Mouse (Mus musculus) heart, embryonic 11.5 days (tissue): Measurements from ENCODE around the gene Cbx1. TPM values are rescaled to one million over a fixed set of nuclear protein-coding genes. Genes with fewer than 3 reads are reported as not detected.
"Not testable (repeated sequence)": the region's sequence is repeated elsewhere in the genome, so short reads cannot be mapped to it uniquely, and the experiment has no call there.

Experiments
- ATAC-seq: fragments of 200-750 bp; cut with Nextera tagmentation; replicated peaks from 2 replicates; pipeline ENCODE4 v1.8.0; 2017; ENCODE audit warnings: moderate library complexity; ENCODE audit not compliant: insufficient number of reproducible peaks, low FRiP score, low TSS enrichment
- H3K27ac ChIP-seq: fragments of 300-500 bp; sonication (generic); 2 replicates; pipeline ENCODE4 v1.5.1; 2014; ENCODE audit warnings: mild to moderate bottlenecking, low read depth, low read length
- H3K27me3 ChIP-seq: fragments of 300-500 bp; sonication (generic); 2 replicates; pipeline ENCODE4 v1.6.1; 2014; ENCODE audit warnings: mild to moderate bottlenecking, low read length, mixed read lengths; ENCODE audit not compliant: control insufficient read depth, insufficient read depth
- H3K36me3 ChIP-seq: fragments of 300-500 bp; sonication (generic); 2 replicates; pipeline ENCODE4 v1.6.1; 2014; ENCODE audit warnings: mild to moderate bottlenecking, low read length, moderate library complexity, mixed read lengths; ENCODE audit not compliant: control insufficient read depth, insufficient read depth
- H3K4me1 ChIP-seq: fragments of 300-500 bp; sonication (generic); 2 replicates; pipeline ENCODE4 v1.6.1; 2014; ENCODE audit warnings: low read length; ENCODE audit not compliant: control insufficient read depth, insufficient read depth
- H3K4me2 ChIP-seq: fragments of 300-500 bp; sonication (generic); 2 replicates; pipeline ENCODE4 v1.6.1; 2014; ENCODE audit warnings: mild to moderate bottlenecking, moderate library complexity
- H3K4me3 ChIP-seq: fragments of 300-500 bp; sonication (generic); 2 replicates; pipeline ENCODE4 v1.5.1; 2014; ENCODE audit warnings: low read depth, low read length
- H3K9ac ChIP-seq: fragments of 300-500 bp; sonication (generic); 2 replicates; pipeline ENCODE4 v1.6.1; 2014; ENCODE audit warnings: mild to moderate bottlenecking, low read depth, low read length, moderate library complexity
- H3K9me3 ChIP-seq: fragments of 300-500 bp; sonication (generic); replicated peaks from 2 replicates; pipeline ENCODE4 v1.6.1; 2016; ENCODE audit warnings: low read length; ENCODE audit not compliant: control insufficient read depth
- WGBS: fragments of 180-500 bp; shearing (Covaris S2); extraction: QIAGEN DNeasy Blood & Tissue Kit; methylation state at CpG from one replicate; pipeline ENCODE4 v1.1.7; 2014; ENCODE audit not compliant: insufficient replicate concordance; 5-methylcytosine and 5-hydroxymethylcytosine counted together
- polyA plus RNA-seq: library from polyadenylated mRNA; unstranded; fragments of >200 nt; fragmentation: Nextera tagmentation; extraction: Ambion mirVana; gene quantifications from 2 replicates; pipeline ENCODE4 v1.2.1, GENCODE M21; 2014

Gene Cbx1
- polyA plus RNA-seq, 1 experiment from 2014 or later = 60.0 TPM

DNA sequence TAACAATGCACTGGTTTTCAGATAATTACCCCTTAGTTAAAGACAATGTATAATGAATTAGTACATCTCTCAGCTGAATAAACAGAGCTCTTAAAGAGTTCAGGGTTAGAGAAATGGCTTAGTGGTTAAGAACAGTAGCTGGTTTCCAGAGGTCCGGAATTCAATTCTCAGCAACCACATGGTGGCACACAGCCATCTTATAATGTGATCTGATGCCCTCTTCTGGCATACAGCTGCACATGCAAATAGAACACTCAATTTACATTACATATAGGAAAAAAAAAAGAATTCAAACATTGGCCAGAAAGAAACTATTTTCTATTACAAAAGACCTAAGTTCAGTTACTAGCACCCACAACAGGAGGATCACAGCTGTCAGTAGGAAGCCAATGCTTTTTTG lies 7.7 kb downstream of the Cbx1 start:
- H3K9ac ChIP-seq = no peak overlapping the region
- H3K9me3 ChIP-seq = no peaks in the 10 kb centered on the region
- H3K36me3 ChIP-seq = peaks cover 9% of the 10 kb centered on the region
- ATAC-seq = no peak
- peaks cover 3% of the 10 kb centered on the region; the same call in 1 of the 2 replicates for H3K4me1 ChIP-seq
- no peaks in the 10 kb centered on the region for H3K27me3 ChIP-seq
- H3K4me3 ChIP-seq = no peak overlapping the region
- no peak overlapping the region for H3K4me2 ChIP-seq
- H3K27ac ChIP-seq = no peak overlapping the region
- WGBS = 83% methylated on average over 1 of the region's 1 CpGs

DNA sequence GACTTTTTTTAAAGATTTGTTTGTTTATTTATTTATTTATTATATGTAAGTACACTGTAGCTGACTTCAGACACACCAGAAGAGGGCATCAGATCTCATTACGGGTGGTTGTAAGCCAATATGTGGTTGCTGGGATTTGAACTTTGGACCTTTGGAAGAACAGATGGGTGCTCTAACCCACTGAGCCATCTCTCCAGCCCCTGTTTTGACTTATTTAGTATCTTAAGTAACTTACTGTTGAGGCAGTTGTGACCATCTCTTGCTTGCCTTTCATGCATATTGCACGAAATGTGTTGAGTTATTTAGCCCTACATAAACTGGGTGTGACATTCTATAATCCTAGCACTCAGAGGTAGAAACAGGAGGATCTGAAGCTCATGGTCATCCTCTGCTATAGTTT lies 10.6 kb downstream of the Cbx1 start:
- no peaks in the 10 kb centered on the region for H3K9me3 ChIP-seq
- WGBS = 94% methylated on average over 2 of the region's 2 CpGs
- no peak overlapping the region for H3K4me2 ChIP-seq
- ATAC-seq = no peak
- no peak overlapping the region for H3K27ac ChIP-seq
- peaks cover 23% of the 10 kb centered on the region for H3K36me3 ChIP-seq
- no peak overlapping the region for H3K4me3 ChIP-seq
- no peaks in the 10 kb centered on the region for H3K4me1 ChIP-seq
- no peak overlapping the region for H3K9ac ChIP-seq
- no peaks in the 10 kb centered on the region for H3K27me3 ChIP-seq

DNA sequence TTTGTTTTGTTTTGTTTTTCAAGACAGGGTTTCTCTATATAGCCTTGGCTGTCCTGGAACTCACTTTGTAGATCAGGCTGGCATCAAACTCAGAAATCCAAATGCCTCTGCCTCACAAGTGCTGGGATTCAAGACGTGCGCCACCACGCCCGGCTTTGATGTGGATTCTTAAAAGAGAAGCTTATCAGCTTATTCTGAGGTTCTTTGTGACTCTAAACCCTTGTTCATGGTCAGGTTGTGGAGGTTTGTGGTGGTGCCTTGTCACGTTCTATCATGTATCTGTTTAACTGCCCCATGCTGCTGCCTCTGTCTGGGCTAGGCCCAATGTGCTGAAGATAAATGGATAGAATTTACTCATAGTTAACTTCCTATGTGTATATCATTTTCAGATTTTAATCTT lies 16.7 kb downstream of the Cbx1 start:
- Histone ChIP-seq H3K4me1 (no peaks in the 10 kb centered on the region), H3K9ac (no peak overlapping the region), H3K27ac (no peak overlapping the region), H3K4me3 (no peak overlapping the region), H3K27me3 (no peaks in the 10 kb centered on the region), H3K36me3 (peaks cover 46% of the 10 kb centered on the region), H3K4me2 (no peak overlapping the region), H3K9me3 (no peaks in the 10 kb centered on the region)
- WGBS = 90% methylated on average over 5 of the region's 5 CpGs
- no peak for ATAC-seq

DNA sequence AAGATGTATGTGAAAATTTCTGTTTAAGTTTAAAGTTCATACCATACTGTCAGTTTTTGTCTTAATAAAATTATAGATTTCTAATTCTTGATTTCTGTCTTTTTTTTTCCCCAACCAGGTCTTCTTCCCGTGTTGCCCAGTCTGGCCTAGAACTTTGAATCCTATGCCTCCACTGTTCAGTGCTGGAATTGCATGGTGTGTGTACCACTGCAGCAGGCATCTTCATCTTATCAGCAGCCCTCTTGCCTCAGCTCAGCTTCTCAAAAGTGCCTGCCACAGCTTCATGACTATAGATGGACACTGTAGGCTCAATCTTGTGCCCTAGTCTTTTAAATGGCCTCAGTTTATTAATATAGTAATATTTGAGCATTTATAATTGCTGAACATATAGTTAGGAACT lies 19.1 kb downstream of the Cbx1 start:
- H3K9me3 ChIP-seq = no peaks in the 10 kb centered on the region
- H3K27ac ChIP-seq = no peak overlapping the region
- H3K4me2 ChIP-seq = no peak overlapping the region
- H3K27me3 ChIP-seq = no peaks in the 10 kb centered on the region
- H3K4me3 ChIP-seq = no peak overlapping the region
- WGBS = 39% methylated on average over 1 of the region's 1 CpGs
- ATAC-seq = no peak
- peaks cover 32% of the 10 kb centered on the region for H3K36me3 ChIP-seq
- no peak overlapping the region for H3K9ac ChIP-seq
- no peaks in the 10 kb centered on the region for H3K4me1 ChIP-seq

DNA sequence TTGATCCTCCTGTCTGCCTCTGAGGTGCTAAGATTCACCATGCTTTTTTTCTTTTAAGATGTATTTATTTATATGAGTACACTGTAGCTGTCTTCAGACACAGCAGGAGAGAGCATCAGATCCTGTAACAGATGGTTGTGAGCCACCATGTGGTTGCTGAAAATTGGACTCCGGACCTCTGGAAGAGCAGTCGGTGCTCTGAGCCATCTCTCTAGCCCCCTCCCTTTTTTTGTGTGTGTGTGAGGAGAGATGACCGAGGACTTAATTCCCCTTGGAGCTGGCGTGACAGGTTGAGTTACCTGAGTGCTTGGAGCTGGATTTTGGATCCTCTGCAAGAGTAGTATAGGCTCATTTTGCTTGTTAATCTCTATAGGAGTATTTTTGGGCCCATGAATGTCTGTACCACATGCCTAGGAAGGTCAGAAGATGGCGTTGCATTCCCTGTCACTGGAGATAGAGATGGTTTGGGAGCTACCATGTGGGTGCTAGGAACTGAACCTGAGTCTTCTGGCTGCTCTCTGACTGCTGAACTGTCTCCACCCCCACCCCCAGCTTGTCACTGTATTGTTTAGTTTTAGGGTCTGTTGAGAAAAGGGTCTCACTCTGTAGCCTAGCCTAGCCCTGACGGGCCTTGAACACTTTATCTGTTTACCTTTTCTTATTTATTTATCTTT lies 20.8 kb downstream of the Cbx1 start:
- H3K27me3 ChIP-seq = no peaks in the 10 kb centered on the region
- ATAC-seq = no peak

DNA sequence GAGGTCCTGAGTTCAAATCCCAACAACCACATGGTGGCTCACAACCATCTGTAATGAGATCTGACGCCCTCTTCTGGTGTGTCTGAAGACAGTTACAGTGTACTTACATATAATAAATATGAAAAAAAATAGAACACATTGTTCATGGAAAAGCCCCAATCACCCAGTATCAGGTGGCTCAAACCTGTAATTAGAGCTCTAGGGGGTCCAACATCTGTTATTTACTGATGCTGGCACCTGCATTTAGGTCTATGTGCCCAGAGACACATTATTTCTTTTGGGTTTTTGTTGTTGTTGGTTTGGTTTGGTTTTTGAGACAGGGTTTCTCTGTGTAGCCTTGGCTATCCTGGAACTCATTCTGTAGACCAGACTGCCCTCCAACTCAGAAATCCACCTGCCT lies 22.3 kb downstream of the Cbx1 start:
- H3K4me1 ChIP-seq, H3K27me3 ChIP-seq, H3K9me3 ChIP-seq, H3K9ac ChIP-seq, H3K27ac ChIP-seq, H3K4me3 ChIP-seq, H3K4me2 ChIP-seq, ATAC-seq: not testable (repeated sequence)
- WGBS = 78% methylated on average over 1 of the region's 1 CpGs
- H3K36me3 ChIP-seq = peaks cover 24% of the 10 kb centered on the region

More for the DNA sequence above, 20.8 kb downstream of the Cbx1 start:
- Histone ChIP-seq H3K27ac (no peak overlapping the region), H3K9me3 (no peaks in the 10 kb centered on the region), H3K4me2 (no peak overlapping the region), H3K9ac (no peak overlapping the region), H3K4me3 (no peak overlapping the region), H3K4me1 (no peaks in the 10 kb centered on the region), H3K36me3 (peaks cover 24% of the 10 kb centered on the region)
- 93% methylated on average over 6 of the region's 6 CpGs for WGBS

DNA sequence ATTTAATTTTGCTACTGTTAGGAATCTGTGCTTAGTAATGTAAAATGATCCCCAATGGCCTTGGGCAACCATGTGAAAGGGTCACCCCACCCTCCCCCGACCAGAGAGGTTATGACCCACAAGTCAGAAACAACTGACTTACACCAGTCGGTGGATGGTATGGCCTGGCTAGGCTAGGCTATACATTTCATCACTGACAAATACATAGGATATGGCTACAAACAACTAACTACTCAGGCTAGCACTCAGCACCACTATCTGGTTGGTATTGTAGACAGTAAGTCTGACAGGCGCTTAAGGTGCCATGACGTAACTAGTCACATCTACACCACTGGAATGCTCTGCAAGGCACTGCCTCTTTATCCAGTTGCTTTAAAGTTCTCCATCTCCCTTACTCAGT lies 24.5 kb downstream of the Cbx1 start:
- 81% methylated on average over 4 of the region's 4 CpGs for WGBS
- Histone ChIP-seq H3K4me3 (no peak overlapping the region), H3K9ac (no peak overlapping the region), H3K4me2 (no peak overlapping the region), H3K27me3 (no peaks in the 10 kb centered on the region), H3K4me1 (no peaks in the 10 kb centered on the region), H3K36me3 (peaks cover 30% of the 10 kb centered on the region), H3K9me3 (no peaks in the 10 kb centered on the region), H3K27ac (no peak overlapping the region)
- no peak for ATAC-seq

DNA sequence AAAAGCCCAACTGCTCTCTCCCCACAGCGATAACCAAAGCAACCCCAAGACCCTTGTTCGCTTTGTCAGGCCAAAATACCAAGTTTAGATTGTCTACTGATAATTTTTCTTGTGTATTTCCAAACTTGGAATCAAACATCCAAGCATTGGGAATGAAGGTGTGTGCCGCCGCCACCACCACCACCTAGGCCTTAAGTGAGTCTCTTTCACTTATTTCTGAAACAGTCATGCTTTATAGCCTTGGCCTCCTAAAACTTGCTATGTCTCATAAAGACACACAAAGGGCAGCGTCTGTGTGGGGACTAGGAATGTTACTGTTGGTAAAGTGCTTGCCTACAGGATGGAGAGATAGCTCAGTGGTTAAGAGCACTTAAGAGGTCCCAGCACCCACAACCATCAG lies 25.0 kb downstream of the Cbx1 start:
- H3K9ac ChIP-seq = no peak overlapping the region
- ATAC-seq = no peak
- WGBS = 81% methylated on average over 5 of the region's 5 CpGs

DNA sequence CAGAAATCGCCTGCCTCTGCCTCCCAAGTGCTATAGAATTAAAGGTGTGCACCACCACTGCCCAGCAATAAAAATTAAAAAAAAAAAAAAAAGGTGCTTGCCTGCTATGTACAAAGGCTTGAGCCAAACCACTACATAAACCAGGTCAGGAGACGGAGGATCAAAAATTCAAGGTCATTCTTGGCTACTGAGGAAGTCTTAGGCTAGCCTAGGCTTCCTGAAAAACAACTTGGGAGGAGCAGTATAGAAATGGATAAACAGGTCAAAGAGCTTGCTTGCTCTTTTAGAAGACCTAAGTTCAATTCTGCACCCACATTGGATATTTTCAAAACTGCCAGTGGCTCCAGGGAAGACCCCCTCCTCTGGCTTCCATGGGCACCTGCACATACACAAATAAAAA lies 25.5 kb downstream of the Cbx1 start:
- Histone ChIP-seq H3K9me3 (no peaks in the 10 kb centered on the region), H3K36me3 (peaks cover 30% of the 10 kb centered on the region), H3K27ac (no peak overlapping the region), H3K9ac (no peak overlapping the region), H3K4me3 (no peak overlapping the region), H3K27me3 (no peaks in the 10 kb centered on the region), H3K4me1 (no peaks in the 10 kb centered on the region), H3K4me2 (no peak overlapping the region)
- no peak for ATAC-seq
- WGBS = 85% methylated on average over 2 of the region's 2 CpGs

More for the DNA sequence above, 25.0 kb downstream of the Cbx1 start:
- no peaks in the 10 kb centered on the region for H3K27me3 ChIP-seq
- peaks cover 29% of the 10 kb centered on the region for H3K36me3 ChIP-seq
- no peak overlapping the region for H3K27ac ChIP-seq
- H3K4me3 ChIP-seq = no peak overlapping the region
- H3K4me1 ChIP-seq = no peaks in the 10 kb centered on the region
- no peaks in the 10 kb centered on the region for H3K9me3 ChIP-seq
- no peak overlapping the region for H3K4me2 ChIP-seq
